Mouse (Mus musculus) ovary, adult 2 months (tissue): Measurements from ENCODE around the gene Haus8. TPM values are rescaled to one million over a fixed set of nuclear protein-coding genes. Genes with fewer than 3 reads are reported as not detected.

Experiments
- polyA plus RNA-seq: library from polyadenylated mRNA; depleted of rRNA; stranded (reverse); fragments of >200 nt; gene quantifications from 2 replicates; pipeline ENCODE4 v1.2.3, GENCODE M21; 2012; rRNA removed

Gene Haus8
- 10.0 and 12.7 TPM in 2 replicates for polyA plus RNA-seq

DNA sequence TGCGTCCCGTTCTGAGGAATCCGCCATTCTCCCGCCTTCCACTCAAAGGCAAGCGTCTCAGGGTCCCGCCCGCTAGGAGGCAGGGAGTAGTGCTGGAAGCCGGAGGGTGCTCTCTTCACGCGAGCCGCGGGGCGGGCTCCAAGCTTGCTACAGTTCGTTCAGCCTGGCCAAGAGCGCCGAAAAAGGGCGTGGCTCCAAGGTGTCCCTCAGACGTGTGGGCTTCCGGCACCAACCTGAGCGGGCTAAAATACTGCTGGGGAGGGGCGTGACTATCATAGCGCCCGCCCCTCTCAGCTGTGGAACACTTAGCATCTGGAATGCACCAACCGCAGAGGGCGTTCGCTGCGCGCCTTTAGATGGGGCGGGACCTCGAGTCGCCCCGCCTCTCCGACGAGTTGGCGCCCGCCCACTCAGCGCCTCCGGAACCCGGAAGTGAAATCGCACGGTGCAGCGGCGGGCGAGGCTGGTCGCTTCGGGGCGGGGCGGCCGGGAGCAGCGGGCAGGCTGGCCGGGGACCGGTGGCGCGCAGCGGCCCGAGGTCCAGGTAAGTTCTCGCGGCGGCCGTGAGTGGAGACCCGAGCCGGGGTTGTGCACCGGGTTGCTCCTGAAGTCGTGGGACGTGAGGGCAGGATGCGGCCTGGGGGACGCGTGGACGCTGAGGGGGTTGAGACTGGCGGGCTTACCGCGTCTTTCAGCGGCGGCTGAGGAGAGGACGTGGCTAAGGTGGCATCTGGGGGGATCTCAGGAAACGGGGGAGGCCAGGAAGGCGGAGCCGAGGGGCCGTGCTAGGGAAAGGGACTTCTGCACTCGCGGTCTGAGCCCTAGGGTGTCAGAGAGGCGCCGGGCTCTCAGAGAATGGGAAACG, at the start of gene Haus8, which contains the start of gene Myo9b:
Gene Haus8, minus strand, starts transcription at position 649 of the 865 bp plus-strand sequence.
Gene Myo9b, plus strand, starts transcription at position 429 of the 865 bp plus-strand sequence.

Other genes starting within 250 kb of the Haus8 start
- gene Myo9b, start 220 bp downstream of the Haus8 start, polyA plus RNA-seq, result 33.5 and 33.6 TPM in 2 replicates
- gene Use1, start 93.9 kb upstream of the Haus8 start, polyA plus RNA-seq, result 174 and 185 TPM in 2 replicates
- 15.4 and 16.1 TPM in 2 replicates for gene Ocel1, start 98.4 kb upstream of the Haus8 start, polyA plus RNA-seq
- gene Nr2f6, start 109.0 kb upstream of the Haus8 start, polyA plus RNA-seq, result 375 and 551 TPM in 2 replicates
- gene Ushbp1, start 122.9 kb upstream of the Haus8 start, polyA plus RNA-seq, result 40.4 and 44.7 TPM in 2 replicates
- gene Babam1, start 123.9 kb upstream of the Haus8 start, polyA plus RNA-seq, result 142 and 165 TPM in 2 replicates
- gene Ankle1, start 133.1 kb upstream of the Haus8 start, polyA plus RNA-seq, result 18.1 and 24.0 TPM in 2 replicates
- 123 and 134 TPM in 2 replicates for gene Abhd8, start 190.7 kb upstream of the Haus8 start, polyA plus RNA-seq
- gene Mrpl34, start 192.0 kb upstream of the Haus8 start, polyA plus RNA-seq, result 126 and 156 TPM in 2 replicates
- 106 and 116 TPM in 2 replicates for gene Dda1, start 196.3 kb upstream of the Haus8 start, polyA plus RNA-seq
- 51.3 and 72.4 TPM in 2 replicates for gene Ano8, start 213.0 kb upstream of the Haus8 start, polyA plus RNA-seq
- gene Gtpbp3, start 215.2 kb upstream of the Haus8 start, polyA plus RNA-seq, result 62.6 and 70.6 TPM in 2 replicates
- gene Plvap, start 238.8 kb upstream of the Haus8 start, polyA plus RNA-seq, result 127 and 165 TPM in 2 replicates